Mouse (Mus musculus): Measurements from ENCODE around the gene Rnf183. TPM values are rescaled to one million over a fixed set of nuclear protein-coding genes. Genes with fewer than 3 reads are reported as not detected.

Rnf183 gene
- polyA plus RNA-seq, 1 experiment from 2014 or later, result 1.7 TPM

GRCm38 (mm10) chr4:62384159-62384558 lies 50.9 kb downstream of the Rnf183 start:
- DNase-seq (ENCODE audit: low spot score), result no peak

- no peak for DNase-seq (ENCODE audit: low spot score)
Observed at GRCm38 (mm10) chr4:62383752-62384151, 51.3 kb downstream of the Rnf183 start.

- no peak for DNase-seq (ENCODE audit: low spot score)
Observed at GRCm38 (mm10) chr4:62383207-62383606, 51.8 kb downstream of the Rnf183 start.

- no peak for DNase-seq (ENCODE audit: low spot score)
Observed at GRCm38 (mm10) chr4:62379724-62380381, 55.2 kb downstream of the Rnf183 start.

Other genes with a start within 250 kb of the Rnf183 start
- gene Zfp37, start 204.2 kb downstream of the Rnf183 start, polyA plus RNA-seq (2015; fragmentation: Nextera tagmentation; extraction: Ambion mirVana), result 0.59 and 0.68 TPM in 2 replicates
- gene Slc31a2, start 172.7 kb downstream of the Rnf183 start, polyA plus RNA-seq (2015; fragmentation: Nextera tagmentation; extraction: Ambion mirVana), result 9.5 and 10.7 TPM in 2 replicates
- gene Fkbp15, start 74.7 kb downstream of the Rnf183 start, polyA plus RNA-seq (2015; fragmentation: Nextera tagmentation; extraction: Ambion mirVana), result 24.0 and 30.5 TPM in 2 replicates
- 20.1 and 20.2 TPM in 2 replicates for gene Slc31a1, start 74.5 kb downstream of the Rnf183 start, polyA plus RNA-seq (2015; fragmentation: Nextera tagmentation; extraction: Ambion mirVana)
- gene Cdc26, start 26.6 kb downstream of the Rnf183 start, polyA plus RNA-seq (2015; fragmentation: Nextera tagmentation; extraction: Ambion mirVana), result 169 and 172 TPM in 2 replicates
- 20.9 and 22.7 TPM in 2 replicates for gene Prpf4, start 26.5 kb downstream of the Rnf183 start, polyA plus RNA-seq (2015; fragmentation: Nextera tagmentation; extraction: Ambion mirVana)
- gene Wdr31, start 35.6 kb upstream of the Rnf183 start, polyA plus RNA-seq (2015; fragmentation: Nextera tagmentation; extraction: Ambion mirVana), result 3.8 and 4.0 TPM in 2 replicates
- gene Bspry, start 44.8 kb upstream of the Rnf183 start, polyA plus RNA-seq (2015; fragmentation: Nextera tagmentation; extraction: Ambion mirVana), result 10.6 TPM in 2 replicates
- gene Hdhd3, start 68.2 kb upstream of the Rnf183 start, polyA plus RNA-seq (2015; fragmentation: Nextera tagmentation; extraction: Ambion mirVana), result 7.0 and 7.5 TPM in 2 replicates
- 52.8 and 54.4 TPM in 2 replicates for gene Alad, start 84.7 kb upstream of the Rnf183 start, polyA plus RNA-seq (2015; fragmentation: Nextera tagmentation; extraction: Ambion mirVana)
- 55.2 and 62.3 TPM in 2 replicates for gene Pole3, start 89.8 kb upstream of the Rnf183 start, polyA plus RNA-seq (2015; fragmentation: Nextera tagmentation; extraction: Ambion mirVana)
- gene 4933430I17Rik, start 90.1 kb upstream of the Rnf183 start, polyA plus RNA-seq (2015; fragmentation: Nextera tagmentation; extraction: Ambion mirVana), result 0.32 and 0.49 TPM in 2 replicates
- gene Rgs3, start 124.6 kb upstream of the Rnf183 start, polyA plus RNA-seq (2015; fragmentation: Nextera tagmentation; extraction: Ambion mirVana), result 14.7 and 18.0 TPM in 2 replicates

Measured in thymus, postnatal 0 days (tissue).